Mouse (Mus musculus) gastrocnemius, postnatal 14 days (tissue): Measurements from ENCODE around the gene Pde10a. TPM values are rescaled to one million over a fixed set of nuclear protein-coding genes. Genes with fewer than 3 reads are reported as not detected.
A peak's percentile ranks its signal among the peaks of the same experiment; 100 is the strongest.

ENCODE experiments used
- DNase-seq: peaks from one replicate; pipeline ENCODE4 v3.0.0; 2021; ENCODE audit warnings: mixed read lengths
- intact Hi-C: fragments of 180-260 bp; cut with DNase I; formaldehyde crosslinking; loops from one replicate; pipeline ENCODE4 v1.15.1; 2025; ENCODE audit warnings: low total_unique reads
- total RNA-seq, 2 experiments: library from RNA; stranded (reverse); gene quantifications; 2 replicates each; pipeline ENCODE4 v1.2.3; 2021

Gene Pde10a
- total RNA-seq, 2 experiments from 2014 or later, result 5.2 to 6.5 TPM

- peak; percentile 61 for DNase-seq
- intact Hi-C loops, result no loop called here
Measured at GRCm38 (mm10) chr17:8634476-8634875, 109.3 kb downstream of the Pde10a start.

GRCm38 (mm10) chr17:8636231-8636630, 111.1 kb downstream of the Pde10a start:
- DNase-seq, result no peak
- intact Hi-C loops, result no loop called here

- no peak for DNase-seq
- intact Hi-C loops, result no loop called here
Measured at GRCm38 (mm10) chr17:8636691-8637090, 111.5 kb downstream of the Pde10a start.

- DNase-seq, result no peak
- intact Hi-C loops, result no loop called here
Measured at GRCm38 (mm10) chr17:8637181-8637580, 112.0 kb downstream of the Pde10a start.

- DNase-seq, result no peak
- intact Hi-C loops, result no loop called here
Measured at GRCm38 (mm10) chr17:8639703-8640380, 114.7 kb downstream of the Pde10a start.

- no peak for DNase-seq
- intact Hi-C loops, result no loop called here
Measured at GRCm38 (mm10) chr17:8640741-8641480, 115.7 kb downstream of the Pde10a start.

GRCm38 (mm10) chr17:8641491-8641890, 116.3 kb downstream of the Pde10a start:
- DNase-seq, result no peak
- intact Hi-C loops, result no loop called here

GRCm38 (mm10) chr17:8642356-8642755, 117.2 kb downstream of the Pde10a start:
- no peak for DNase-seq
- intact Hi-C loops, result no loop called here

GRCm38 (mm10) chr17:8647372-8647871, 122.2 kb downstream of the Pde10a start:
- intact Hi-C loops, result no loop called here
- no peak for DNase-seq

GRCm38 (mm10) chr17:8648310-8648709, 123.1 kb downstream of the Pde10a start:
- no peak for DNase-seq
- intact Hi-C loops, result no loop called here

- intact Hi-C loops, result no loop called here
Measured at GRCm38 (mm10) chr17:8652681-8653262, 127.6 kb downstream of the Pde10a start.

GRCm38 (mm10) chr17:8657661-8658060, 132.5 kb downstream of the Pde10a start:
- peak; percentile 12 for DNase-seq
- intact Hi-C loops, result no loop called here

More at GRCm38 (mm10) chr17:8652681-8653262, 127.6 kb downstream of the Pde10a start:
- DNase-seq, result peak; percentile 50

- no peak for DNase-seq
- intact Hi-C loops, result no loop called here
Measured at GRCm38 (mm10) chr17:8658751-8659454, 133.7 kb downstream of the Pde10a start.

- intact Hi-C loops, result no loop called here
- DNase-seq, result no peak
Measured at GRCm38 (mm10) chr17:8666912-8667311, 141.7 kb downstream of the Pde10a start.

GRCm38 (mm10) chr17:8674651-8675050, 149.5 kb downstream of the Pde10a start:
- peak; percentile 19 for DNase-seq
- intact Hi-C loops, result no loop called here

GRCm38 (mm10) chr17:8686356-8686755, 161.2 kb downstream of the Pde10a start:
- no peak for DNase-seq
- intact Hi-C loops, result no loop called here

GRCm38 (mm10) chr17:8688096-8688495, 162.9 kb downstream of the Pde10a start:
- intact Hi-C loops, result no loop called here
- DNase-seq, result no peak

GRCm38 (mm10) chr17:8698265-8698664, 173.1 kb downstream of the Pde10a start:
- DNase-seq, result no peak
- intact Hi-C loops, result no loop called here

GRCm38 (mm10) chr17:8698793-8699192, 173.6 kb downstream of the Pde10a start:
- no peak for DNase-seq
- intact Hi-C loops, result no loop called here

- DNase-seq, result peak; percentile 6
- intact Hi-C loops, result no loop called here
Measured at GRCm38 (mm10) chr17:8701096-8701495, 175.9 kb downstream of the Pde10a start.
